Mouse (Mus musculus) spleen, adult 2 months (tissue): ENCODE measurements at regions not wholly inside any gene's neighbourhood (a gene's known extent, or its start where the extent isn't known, plus 50 kb on each side); places are given as distances from the start of the nearest gene placed in this dataset.

Experiments used
- CTCF ChIP-seq: fragments of 200-500 bp; IDR thresholded peaks from 2 replicates; pipeline ENCODE4 v1.5.1; 2011; ENCODE audit warnings: mild to moderate bottlenecking, inconsistent platforms; ENCODE audit not compliant: insufficient read depth, insufficient read length, insufficient replicate concordance; ENCODE audit errors: extremely low read depth
- POLR2A ChIP-seq: fragments of 200-500 bp; IDR thresholded peaks from 2 replicates; pipeline ENCODE4 v1.6.1; 2011; ENCODE audit warnings: low read depth, low read length, inconsistent platforms

DNA sequence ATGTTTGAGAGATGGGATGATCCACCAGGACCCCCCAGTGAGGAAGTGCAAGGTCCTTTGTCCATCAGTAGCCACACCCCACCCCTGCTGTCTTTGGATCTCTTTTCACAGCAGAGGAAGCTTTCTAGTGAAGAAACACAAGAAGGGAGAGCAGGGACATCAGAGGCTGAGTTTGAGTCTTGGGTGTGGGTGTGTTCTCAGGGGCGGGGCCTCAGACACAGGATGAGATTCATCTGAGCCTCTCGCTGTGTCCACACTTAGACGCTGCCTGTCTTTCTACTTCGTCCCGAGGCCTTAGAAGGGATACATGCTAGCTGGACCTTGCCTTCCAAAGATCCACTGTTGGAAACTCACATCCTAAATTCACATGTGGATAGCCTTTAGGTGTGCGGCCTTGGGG is 893.5 kb upstream of the Car8 start:
- TF ChIP-seq POLR2A (no peak), CTCF (no peak)
